Mouse (Mus musculus): ENCODE results near the gene Nr1h5.

DNA sequence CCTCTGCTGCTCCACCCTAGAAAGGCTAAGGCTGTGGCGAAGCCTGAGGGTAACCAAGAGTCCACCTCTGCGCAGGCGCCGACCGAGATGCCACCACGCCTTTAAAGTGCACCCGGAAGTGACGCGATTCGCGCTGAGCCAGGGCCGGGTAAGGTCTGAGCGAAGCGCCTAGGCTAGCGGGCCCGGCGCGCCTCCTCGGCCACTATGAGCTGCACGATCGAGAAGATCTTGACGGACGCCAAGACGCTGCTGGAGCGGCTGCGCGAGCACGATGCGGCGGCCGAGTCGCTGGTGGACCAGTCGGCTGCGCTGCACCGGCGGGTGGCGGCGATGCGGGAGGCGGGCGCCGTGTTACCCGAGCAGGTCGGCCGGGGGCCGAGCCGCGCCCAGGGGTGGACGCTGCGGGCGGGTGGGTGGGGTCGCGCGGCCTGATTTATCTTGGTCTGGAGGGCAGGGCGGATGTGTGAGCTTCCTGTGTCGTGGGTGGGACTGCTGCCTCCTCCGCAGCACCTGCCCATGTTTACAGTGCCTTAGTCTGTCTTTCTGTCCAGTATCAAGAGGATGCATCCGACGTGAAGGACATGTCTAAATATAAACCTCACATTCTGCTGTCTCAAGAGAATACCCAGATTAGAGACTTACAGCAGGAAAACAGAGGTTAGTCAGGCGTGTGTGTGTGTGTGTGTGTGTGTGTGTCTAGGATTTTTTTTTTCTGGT is 31.8 kb upstream of the Nr1h5 start, which contains the start of gene Sike1:
- no peak for TF ChIP-seq CTCF (conservative IDR thresholded peaks at IDR 0.05; ENCODE audit: low read length)
- TF ChIP-seq NANOG (IDR thresholded peaks at IDR 0.05; ENCODE audit: borderline replicate concordance, low read length) = no peak
- TF ChIP-seq POU5F1 (IDR thresholded peaks at IDR 0.05; ENCODE audit: borderline replicate concordance, low read length) = no peak
